Mouse (Mus musculus) testis, adult 2 months (tissue): Measurements from ENCODE around the gene Cd79b.

ENCODE experiments used
- CTCF ChIP-seq: fragments of 200-500 bp; IDR thresholded peaks from 2 replicates; pipeline ENCODE4 v1.5.1; 2012; ENCODE audit warnings: low read depth, mild to moderate bottlenecking, inconsistent platforms, low read length, moderate library complexity; ENCODE audit not compliant: control insufficient read depth, insufficient read depth, insufficient replicate concordance
- POLR2A ChIP-seq: fragments of 200-500 bp; IDR thresholded peaks from 2 replicates; pipeline ENCODE4 v1.6.1; 2012; ENCODE audit warnings: low read depth, mild to moderate bottlenecking, inconsistent platforms, low read length, moderate library complexity; ENCODE audit not compliant: control insufficient read depth

DNA sequence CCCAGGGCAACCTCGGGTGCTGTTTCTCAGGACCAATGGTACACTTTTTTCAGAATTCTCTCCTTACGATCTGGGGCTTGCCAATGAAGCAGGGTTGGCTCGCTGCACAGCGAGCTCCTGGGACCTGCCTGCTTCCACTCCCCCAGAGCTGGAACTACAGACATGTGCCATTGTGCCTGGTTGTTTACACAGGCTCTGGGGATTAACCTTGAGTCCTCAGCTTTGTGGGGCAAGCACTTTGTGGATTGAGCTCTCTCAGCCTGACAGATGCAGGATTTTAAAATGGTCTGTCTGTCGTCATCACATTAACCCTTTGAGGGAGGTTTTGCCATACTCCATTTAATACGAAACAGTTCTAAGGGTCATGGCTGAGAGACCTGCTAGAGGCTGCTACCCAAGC, 30.3 kb upstream of the Cd79b start:
- TF ChIP-seq CTCF (no peak), POLR2A (no peak)
